ENCODE assay signal across 19 mouse cellular contexts in genomic region chr14:123662386-123662785, GRCm38 (mm10). TPM values are rescaled to one million over a fixed set of nuclear protein-coding genes. Genes with fewer than 3 reads are reported as not detected.
"Had no signal": no experiment of that assay in that cellular context is flagged by ENCODE, and none has a peak within 500 bp of the region (broad histone marks: within the 10 kb centered on the region; RNA-seq: fewer than 3 reads in every experiment).

No protein-coding gene starts in this region.

- DNase-seq: kidney, postnatal 36 days; layer of hippocampus, adult 9-11 months; layer of hippocampus, postnatal 36 days; liver; liver, embryonic 13.5 days; liver, postnatal 0 days; lung, postnatal 14 days; retina, postnatal 1 day had no signal

- H3K4me3 ChIP-seq: limb, embryonic 12.5 days; liver, embryonic 13.5 days; lung, embryonic 15.5 days; megakaryocyte, embryonic 14.5 days; midbrain, embryonic 15.5 days; neural tube, embryonic 12.5 days had no signal

- H3K27ac ChIP-seq: kidney, postnatal 0 days; limb, embryonic 12.5 days; liver, embryonic 13.5 days; lung, embryonic 15.5 days; macrophage; midbrain, embryonic 15.5 days; neural tube, embryonic 12.5 days; stomach, postnatal 0 days had no signal

RNA-seq across cellular contexts. Expression of gene Itgbl1, which starts 2.6 kb away (rescaled TPM):
- total RNA-seq: monocyte, adult 5-6 weeks; neutrophil, adult 5-6 weeks had no signal
- polyA plus RNA-seq: macrophage; small intestine, adult 2 months had no signal

RNA-seq across cellular contexts. Expression of gene Nalcn, which starts 35.4 kb away (rescaled TPM):
- total RNA-seq: monocyte, adult 5-6 weeks had no signal
- polyA plus RNA-seq: liver, postnatal 0 days; macrophage had no signal
